Mouse (Mus musculus) lung, embryonic 14.5 days (tissue): ENCODE measurements around the gene Atp23. TPM values are rescaled to one million over a fixed set of nuclear protein-coding genes. Genes with fewer than 3 reads are reported as not detected.
A peak's percentile ranks its signal among the peaks of the same experiment; 100 is the strongest.

Experiments used
- ATAC-seq: fragments of 200-750 bp; cut with Nextera tagmentation; 2 replicates; pipeline ENCODE4 v1.8.0; 2017; ENCODE audit warnings: mild to moderate bottlenecking, moderate TSS enrichment, moderate library complexity; ENCODE audit not compliant: insufficient read depth
- DNase-seq: peaks from one replicate; pipeline ENCODE4 v3.0.0-alpha.2; 2015
- H3K27ac ChIP-seq: fragments of 300-500 bp; sonication (generic); 2 replicates; pipeline ENCODE4 v1.5.1; 2014; ENCODE audit warnings: low read depth, mild to moderate bottlenecking, moderate library complexity
- H3K27me3 ChIP-seq: fragments of 300-500 bp; sonication (generic); 2 replicates; pipeline ENCODE4 v1.6.1; 2014; ENCODE audit warnings: low read length, control low read depth; ENCODE audit not compliant: insufficient read depth
- H3K36me3 ChIP-seq: fragments of 300-500 bp; sonication (generic); 2 replicates; pipeline ENCODE4 v1.6.1; 2014; ENCODE audit warnings: control low read depth; ENCODE audit not compliant: insufficient read depth
- H3K4me1 ChIP-seq: fragments of 300-500 bp; sonication (generic); 2 replicates; pipeline ENCODE4 v1.6.1; 2014; ENCODE audit warnings: antibody characterized with exemption, control low read depth; ENCODE audit not compliant: insufficient read depth
- H3K4me2 ChIP-seq: fragments of 300-500 bp; sonication (generic); 2 replicates; pipeline ENCODE4 v1.6.1; 2014; ENCODE audit warnings: mild to moderate bottlenecking
- H3K4me3 ChIP-seq: fragments of 300-500 bp; sonication (generic); 2 replicates; pipeline ENCODE4 v1.5.1; 2014; ENCODE audit warnings: low read depth, low read length
- H3K9ac ChIP-seq: fragments of 300-500 bp; sonication (generic); 2 replicates; pipeline ENCODE4 v1.6.1; 2014
- H3K9me3 ChIP-seq: fragments of 300-500 bp; sonication (generic); 2 replicates; pipeline ENCODE4 v1.6.1; 2016; ENCODE audit warnings: low read depth, low read length, control low read depth
- CTCF ChIP-seq: IDR thresholded peaks from 2 replicates; pipeline ENCODE4 v1.5.1; 2016; ENCODE audit warnings: antibody characterized with exemption, low read depth
- WGBS: fragments of 180-500 bp; shearing (Covaris S2); extraction: QIAGEN DNeasy Blood & Tissue Kit; methylation state at CpG from one replicate; pipeline ENCODE4 v1.1.7; 2014; 5-methylcytosine and 5-hydroxymethylcytosine counted together
- polyA plus RNA-seq: library from polyadenylated mRNA; unstranded; fragments of >200 nt; fragmentation: Nextera tagmentation; extraction: Ambion mirVana; gene quantifications from 2 replicates; pipeline ENCODE4 v1.2.1, GENCODE M21; 2014

Atp23 gene
- 25.0 and 25.7 TPM in 2 replicates for polyA plus RNA-seq

GRCm38 (mm10) chr10:126900821-126901487 is at the start of gene Atp23:
TSS of gene Atp23 (minus strand) at chr10:126901355.
- DNase-seq = peak; percentile 95
- TF ChIP-seq CTCF = no peak
- Histone ChIP-seq H3K9ac (peak within 1 kb of the TSS; percentile 76), H3K4me2 (peak within 1 kb of the TSS; percentile 98), H3K4me3 (peak within 1 kb of the TSS; percentile 76), H3K9me3 (no peaks in the 10 kb centered on the region), H3K27ac (peak within 1 kb of the TSS; percentile 42), H3K36me3 (peaks cover 17% of the 10 kb centered on the region; the same call in 1 of the 2 replicates), H3K4me1 (no peaks in the 10 kb centered on the region), H3K27me3 (no peaks in the 10 kb centered on the region)
- peak; percentile 87 for ATAC-seq
- under 1% methylated on average over 56 of the region's 56 CpGs for WGBS

GRCm38 (mm10) chr10:126950572-126950971 is 49.4 kb upstream of the Atp23 start:
- TF ChIP-seq CTCF = no peak
- Histone ChIP-seq H3K27me3 (no peaks in the 10 kb centered on the region), H3K4me3 (no peak overlapping the region), H3K9ac (no peak overlapping the region), H3K9me3 (no peaks in the 10 kb centered on the region), H3K4me2 (no peak overlapping the region), H3K27ac (peak overlapping the region; percentile 30), H3K36me3 (no peaks in the 10 kb centered on the region), H3K4me1 (peaks cover 12% of the 10 kb centered on the region; the same call in 1 of the 2 replicates)
- no peak for ATAC-seq
- no peak for DNase-seq
- 60% methylated on average over 4 of the region's 4 CpGs for WGBS

GRCm38 (mm10) chr10:126949824-126950223 is 48.7 kb upstream of the Atp23 start:
- no peak for ATAC-seq
- Histone ChIP-seq H3K9me3 (no peaks in the 10 kb centered on the region), H3K4me1 (peaks cover 12% of the 10 kb centered on the region; the same call in 1 of the 2 replicates), H3K4me2 (no peak overlapping the region), H3K4me3 (no peak overlapping the region), H3K36me3 (no peaks in the 10 kb centered on the region), H3K27me3 (no peaks in the 10 kb centered on the region), H3K9ac (0 out of 2 replicates have a peak overlapping the region, but pooled peaks have one; percentile 8), H3K27ac (no peak overlapping the region)
- no peak for DNase-seq
- WGBS = 32% methylated on average over 5 of the region's 5 CpGs
- TF ChIP-seq CTCF = no peak

GRCm38 (mm10) chr10:126945531-126945930 is 44.4 kb upstream of the Atp23 start:
- H3K9me3 ChIP-seq = no peaks in the 10 kb centered on the region
- H3K4me2 ChIP-seq = no peak overlapping the region
- H3K36me3 ChIP-seq = no peaks in the 10 kb centered on the region
- 86% methylated on average over 5 of the region's 5 CpGs for WGBS
- ATAC-seq (no peak), DNase-seq (no peak)
- no peaks in the 10 kb centered on the region for H3K27me3 ChIP-seq
- H3K4me1 ChIP-seq = peaks cover 12% of the 10 kb centered on the region; the same call in 1 of the 2 replicates
- no peak overlapping the region for H3K9ac ChIP-seq
- no peak overlapping the region for H3K27ac ChIP-seq
- H3K4me3 ChIP-seq = no peak overlapping the region
- no peak for TF ChIP-seq CTCF

DNA sequence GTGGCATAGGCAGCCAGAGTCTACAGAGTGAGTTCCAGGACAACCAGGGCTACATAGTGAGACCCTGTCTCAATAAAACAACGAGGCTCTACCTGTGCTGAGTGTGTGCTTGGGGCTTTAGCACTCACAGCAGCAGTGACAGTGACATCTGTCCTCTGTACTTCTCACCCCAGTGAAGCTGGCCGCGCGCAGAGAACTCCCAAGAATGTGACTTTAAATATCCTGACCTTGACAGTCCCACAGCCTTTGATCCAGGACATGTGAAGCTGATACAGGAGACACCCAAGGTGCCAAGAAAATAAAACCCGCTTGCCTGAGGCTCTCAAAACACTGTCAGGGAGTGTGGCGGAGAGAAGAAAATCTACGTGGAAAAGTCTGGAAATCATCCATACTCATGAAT is 39.8 kb upstream of the Atp23 start:
- TF ChIP-seq CTCF = no peak
- H3K27me3 ChIP-seq = no peaks in the 10 kb centered on the region

GRCm38 (mm10) chr10:126935556-126936381 is 34.6 kb upstream of the Atp23 start:
- Histone ChIP-seq H3K9ac (peak overlapping the region; percentile 25; the same call in 1 of the 2 replicates), H3K4me2 (peak overlapping the region; percentile 14; the same call in 1 of the 2 replicates), H3K36me3 (no peaks in the 10 kb centered on the region), H3K27ac (peak overlapping the region; percentile 78), H3K4me3 (no peak overlapping the region), H3K27me3 (no peaks in the 10 kb centered on the region), H3K9me3 (no peaks in the 10 kb centered on the region; the same call in 1 of the 2 replicates), H3K4me1 (peaks cover 18% of the 10 kb centered on the region)
- DNase-seq (peak; percentile 28), ATAC-seq (no peak)
- TF ChIP-seq CTCF = no peak
- 37% methylated on average over 18 of the region's 18 CpGs for WGBS

More for the DNA sequence above, 39.8 kb upstream of the Atp23 start:
- ATAC-seq = no peak
- H3K4me2 ChIP-seq = no peak overlapping the region
- H3K4me3 ChIP-seq = no peak overlapping the region
- peak; percentile 46 for DNase-seq
- no peak overlapping the region for H3K9ac ChIP-seq
- H3K36me3 ChIP-seq = no peaks in the 10 kb centered on the region
- 27% methylated on average over 7 of the region's 7 CpGs for WGBS
- no peak overlapping the region for H3K27ac ChIP-seq
- H3K9me3 ChIP-seq = no peaks in the 10 kb centered on the region; the same call in 1 of the 2 replicates
- peaks cover under 1% of the 10 kb centered on the region; the same call in 1 of the 2 replicates for H3K4me1 ChIP-seq
